Mouse (Mus musculus): ENCODE data around the gene Hs3st2.
"Not testable (repeated sequence)": the region's sequence is repeated elsewhere in the genome, so short reads cannot be mapped to it uniquely, and the experiment has no call there.

Hs3st2 gene

DNA sequence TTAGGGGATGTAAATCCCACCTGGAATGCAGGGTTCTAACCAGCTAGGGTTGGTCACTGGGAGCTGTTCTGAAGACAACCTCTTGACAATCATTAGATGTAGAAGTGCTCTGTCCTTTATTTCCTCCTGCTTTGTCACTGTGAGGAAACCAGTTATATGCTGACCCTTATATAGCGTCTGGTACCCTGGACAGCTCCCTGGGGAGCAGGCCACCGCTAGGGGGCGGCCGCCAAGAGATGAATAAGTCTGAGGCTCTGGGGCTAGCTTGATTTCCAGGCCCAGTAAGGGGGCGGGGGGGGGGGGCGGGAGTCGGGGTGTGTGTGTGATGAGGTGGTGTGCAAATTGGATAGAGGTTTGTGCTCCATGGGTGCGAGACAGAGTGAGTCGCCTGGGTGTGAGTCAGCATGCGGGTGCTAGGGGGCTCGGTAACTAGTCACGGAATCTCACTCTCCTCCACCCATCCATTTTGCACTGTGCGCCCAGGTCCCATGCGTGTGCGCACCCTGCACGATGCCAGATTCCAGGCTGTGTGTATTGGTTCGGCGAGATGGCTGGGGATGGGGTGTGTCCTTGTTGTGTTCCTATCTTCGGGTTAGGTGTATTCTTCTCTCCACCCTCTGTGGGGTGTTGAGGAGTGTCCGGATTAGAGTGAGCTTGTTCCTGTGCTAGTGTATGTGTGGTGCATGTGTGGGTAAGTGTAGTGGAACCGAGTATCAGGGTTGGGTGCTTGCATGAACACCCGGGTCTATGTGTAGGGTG, at the start of gene Hs3st2:
Gene Hs3st2, plus strand, starts transcription at position 635 of the 759 bp plus-strand sequence.
- no peak for DNase-seq (ENCODE audit: low read depth)

DNA sequence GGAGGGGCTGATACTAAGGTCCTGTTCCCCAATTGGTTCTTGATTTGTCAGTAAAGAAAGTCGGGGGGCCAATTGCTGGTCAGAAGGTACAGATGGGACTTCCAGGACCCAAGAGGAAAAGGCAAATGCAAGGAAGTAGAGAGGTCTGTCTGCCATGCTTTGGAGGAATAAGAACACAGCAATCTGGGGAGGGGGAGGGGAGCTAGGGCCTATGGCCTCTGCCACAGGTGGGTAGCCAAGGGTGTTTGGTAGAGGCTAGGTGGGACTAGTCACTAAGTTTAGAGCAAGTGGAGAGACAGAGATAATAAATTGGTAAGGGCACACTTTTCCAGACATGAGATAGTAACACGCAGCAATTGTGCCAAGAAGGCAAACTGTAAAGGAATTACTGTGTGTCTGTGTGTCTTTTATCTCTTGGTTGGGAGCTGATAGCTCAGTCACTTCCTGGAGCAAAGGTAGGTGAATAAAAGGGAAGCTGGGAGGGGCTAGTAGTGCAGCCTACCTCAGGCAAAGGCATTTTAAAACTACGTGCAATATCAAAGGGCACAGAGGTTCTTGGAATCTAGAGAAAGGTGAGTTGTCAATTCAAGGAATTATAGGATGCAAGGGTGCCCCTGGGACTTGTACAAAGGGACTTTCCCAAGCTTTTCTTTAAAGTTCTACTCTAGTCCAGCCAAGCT, 43.2 kb upstream of the Hs3st2 start:
- DNase-seq (ENCODE audit: low read depth), result no peak

DNA sequence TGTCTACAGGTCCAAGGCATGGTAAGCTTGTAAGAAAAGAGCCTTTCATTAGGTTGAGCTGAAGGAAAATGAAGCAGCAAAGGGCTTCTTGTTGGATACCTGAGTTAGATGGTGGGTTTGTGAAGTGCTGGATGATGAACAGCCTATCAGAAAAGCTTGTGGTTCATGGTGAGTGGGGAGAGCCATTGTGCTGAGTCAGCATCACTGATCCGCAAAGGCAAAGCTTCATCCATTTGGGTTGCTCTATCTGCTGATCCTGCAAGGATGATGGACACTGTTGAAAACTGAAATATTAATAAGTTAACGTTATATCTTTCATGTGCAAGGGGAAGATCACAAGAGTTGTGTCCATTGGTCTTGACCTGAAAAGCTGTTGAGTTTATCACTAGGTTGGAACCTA, 40.0 kb upstream of the Hs3st2 start:
- DNase-seq (ENCODE audit: low read depth), result no peak

DNA sequence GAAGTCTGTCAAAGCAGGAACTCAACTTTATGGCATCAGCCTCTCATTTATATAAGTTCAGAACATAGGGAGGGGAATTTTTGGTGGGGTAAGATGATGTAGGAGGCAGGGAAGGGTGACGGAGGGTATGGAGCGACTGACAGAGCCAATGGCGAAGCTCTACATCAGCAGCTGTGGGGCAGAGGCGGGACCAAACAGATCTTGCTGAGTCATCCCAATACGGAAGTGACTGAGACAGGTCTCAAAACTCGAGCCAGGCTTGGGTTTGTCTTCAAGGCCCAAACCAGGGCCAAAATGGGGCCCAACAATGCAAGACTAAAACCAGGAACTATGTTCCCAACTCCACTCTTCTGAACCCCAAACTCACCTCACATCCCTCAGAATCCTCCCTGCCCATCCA, 30.2 kb upstream of the Hs3st2 start:
- DNase-seq (ENCODE audit: low read depth), result not testable (repeated sequence)

DNA sequence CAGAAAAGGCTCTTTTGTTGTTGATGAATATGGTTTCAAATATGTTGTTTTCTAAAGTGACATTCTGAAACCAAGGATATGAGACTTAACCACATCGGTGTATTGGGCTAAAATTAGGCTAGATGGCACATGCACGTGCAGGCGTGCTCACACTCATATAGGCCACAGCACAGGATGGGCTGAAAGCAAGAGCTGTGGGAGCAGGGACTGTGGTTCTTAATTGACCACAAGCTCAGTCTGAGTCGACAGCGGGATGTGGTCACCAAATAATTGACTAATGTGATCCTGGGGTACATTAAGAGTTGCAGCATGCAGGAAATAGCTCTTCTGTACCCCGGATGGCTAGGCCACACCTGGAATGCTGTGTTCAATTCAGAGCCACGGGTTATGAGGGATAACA, 26.1 kb upstream of the Hs3st2 start:
- no peak for DNase-seq (ENCODE audit: low read depth)

DNA sequence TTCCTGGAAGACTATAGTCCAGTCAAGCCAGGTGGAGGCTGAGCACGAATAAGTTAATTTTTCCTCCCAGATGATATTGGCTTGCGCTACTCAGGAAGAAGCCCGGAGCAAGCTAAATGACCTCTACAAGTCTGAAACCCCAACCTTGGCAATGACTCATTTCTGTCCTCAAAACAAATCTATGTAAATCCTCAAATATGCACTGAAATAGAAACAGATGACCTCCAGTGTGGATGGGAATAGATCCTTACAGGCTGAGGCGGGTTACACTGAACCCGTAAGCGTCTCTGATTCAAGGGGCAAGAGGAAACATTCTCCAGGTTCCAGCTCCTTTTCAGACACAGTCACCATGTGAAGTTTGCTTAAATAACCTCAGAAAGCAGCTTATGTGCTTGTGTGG, 24.5 kb upstream of the Hs3st2 start:
- DNase-seq (ENCODE audit: low read depth), result no peak

DNA sequence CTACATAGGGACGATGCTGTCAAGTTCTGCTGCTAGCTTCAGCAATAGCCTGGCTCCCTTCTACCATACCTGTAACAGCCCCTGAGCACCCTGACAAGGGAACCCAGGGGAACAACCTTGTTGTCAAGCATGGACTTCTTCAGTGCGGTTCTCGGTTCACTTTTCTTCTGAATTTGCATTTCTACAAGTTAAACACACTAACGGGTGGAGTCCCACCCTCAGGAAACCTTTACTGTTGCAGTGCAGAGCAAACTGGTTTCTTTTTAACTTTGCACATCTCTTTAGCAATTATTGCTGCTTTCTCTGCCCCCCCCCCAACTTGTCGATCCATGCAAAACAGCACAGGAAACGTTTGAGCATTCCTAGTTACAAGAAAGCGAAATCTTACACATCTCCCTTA, 19.7 kb upstream of the Hs3st2 start:
- DNase-seq (ENCODE audit: low read depth), result no peak

DNA sequence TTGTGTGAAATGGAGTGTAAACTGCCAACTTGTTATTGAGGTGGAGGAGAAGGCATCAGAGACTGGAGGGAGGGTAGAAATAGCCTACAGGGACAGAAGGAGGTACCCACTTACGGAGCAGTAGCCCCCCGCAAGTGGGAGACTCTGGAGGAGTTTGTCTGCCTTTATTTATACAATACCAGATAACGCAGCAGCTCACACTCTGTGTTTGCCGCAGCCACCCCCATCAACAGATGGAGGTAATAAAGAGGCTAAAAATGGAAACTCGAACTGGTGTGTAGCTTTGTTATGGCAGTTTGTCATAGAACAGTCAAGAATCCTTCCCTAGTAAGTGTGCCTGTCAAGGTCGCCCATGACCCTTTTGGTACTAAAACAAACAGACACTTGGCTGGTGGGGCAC, 16.2 kb upstream of the Hs3st2 start:
- DNase-seq (ENCODE audit: low read depth), result no peak

DNA sequence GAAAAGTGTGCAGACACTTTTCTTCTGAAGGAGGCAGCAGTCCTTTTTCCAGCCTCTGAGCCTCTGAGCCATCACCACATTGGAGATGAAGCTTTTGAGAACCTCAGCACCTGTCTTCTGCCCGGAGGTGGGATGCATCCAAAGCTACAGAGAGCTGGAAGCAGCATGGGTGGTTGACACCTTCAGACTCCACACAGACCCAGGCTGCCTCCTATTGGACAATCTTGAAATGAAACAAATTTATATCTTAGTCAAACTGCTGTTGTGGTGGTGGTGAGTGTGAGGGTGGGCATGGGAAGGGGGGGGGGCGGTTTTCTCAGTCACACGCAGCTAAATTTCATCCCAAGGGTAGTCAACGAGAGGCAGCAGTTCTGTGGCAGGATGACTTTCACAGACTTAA, 12.7 kb upstream of the Hs3st2 start:
- no peak for DNase-seq (ENCODE audit: low read depth)

DNA sequence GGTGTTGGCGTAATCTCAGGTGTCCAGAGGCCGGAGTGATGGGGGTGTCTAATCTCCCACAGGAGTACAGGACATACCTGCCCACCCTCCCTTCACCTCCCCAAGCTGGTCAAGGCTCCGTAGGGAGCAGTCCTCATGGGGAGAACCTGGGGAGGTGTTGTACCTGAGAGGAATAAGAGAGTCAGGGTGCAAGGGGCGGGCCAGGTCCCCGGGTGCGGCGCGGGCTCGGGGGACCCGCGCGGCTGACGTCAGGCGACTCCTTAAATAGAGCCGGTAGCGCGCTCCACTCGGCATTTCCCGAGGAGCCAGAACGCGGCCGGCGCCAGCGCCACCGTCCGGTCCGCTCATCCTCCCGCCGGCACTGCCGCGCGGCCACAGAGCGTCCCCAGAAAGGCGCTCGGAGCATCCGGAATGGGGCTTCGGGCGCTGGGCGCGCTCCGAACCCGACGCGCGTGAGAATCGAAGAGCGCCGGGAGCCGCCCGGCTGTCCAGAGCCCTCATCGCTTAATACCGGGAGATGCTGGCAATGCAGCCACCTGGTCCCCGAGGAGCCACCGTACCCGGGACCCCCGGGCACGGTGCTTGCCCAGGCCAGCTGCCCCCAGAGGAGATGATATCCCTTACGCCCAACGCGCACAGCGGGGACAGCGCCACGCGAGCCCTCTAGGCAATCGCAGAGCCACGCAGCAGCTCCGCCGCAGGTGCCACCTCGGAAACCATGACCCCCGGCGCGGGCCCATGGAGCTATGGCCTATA, 503 bp downstream of the Hs3st2 start:
- no peak for DNase-seq (ENCODE audit: low read depth)

DNA sequence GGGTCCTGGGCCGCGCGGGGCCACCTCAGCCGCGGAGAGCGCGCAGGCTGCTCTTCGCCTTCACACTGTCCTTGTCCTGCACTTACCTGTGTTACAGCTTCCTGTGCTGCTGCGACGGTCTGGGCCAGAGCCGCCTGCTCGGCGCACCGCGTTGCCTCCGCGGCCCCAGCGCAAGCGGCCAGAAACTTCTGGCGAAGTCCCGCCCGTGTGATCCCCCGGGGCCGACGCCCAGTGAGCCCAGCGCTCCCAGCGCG, 1.0 kb downstream of the Hs3st2 start:
- no peak for DNase-seq (ENCODE audit: low read depth)

DNA sequence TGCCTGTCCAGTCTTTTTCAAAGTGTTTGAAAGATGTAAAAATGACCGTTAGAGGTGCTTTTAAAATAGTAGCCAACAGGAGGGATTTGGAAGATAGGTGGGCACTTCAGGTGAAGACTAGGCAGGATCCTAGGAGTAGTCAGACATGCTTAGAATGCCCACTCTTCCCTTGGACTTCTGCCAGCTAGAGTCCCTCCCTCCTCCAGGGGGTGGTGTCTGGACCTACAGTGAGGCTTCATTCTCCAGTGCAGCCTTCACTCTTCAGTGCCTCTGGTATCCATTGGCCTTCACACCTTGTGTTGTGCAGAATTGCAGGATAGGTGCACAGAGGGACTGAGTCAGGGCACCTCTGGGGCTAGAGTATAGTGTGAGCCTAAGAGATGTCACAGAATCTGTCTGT, 2.2 kb downstream of the Hs3st2 start:
- DNase-seq (ENCODE audit: low read depth), result no peak

DNA sequence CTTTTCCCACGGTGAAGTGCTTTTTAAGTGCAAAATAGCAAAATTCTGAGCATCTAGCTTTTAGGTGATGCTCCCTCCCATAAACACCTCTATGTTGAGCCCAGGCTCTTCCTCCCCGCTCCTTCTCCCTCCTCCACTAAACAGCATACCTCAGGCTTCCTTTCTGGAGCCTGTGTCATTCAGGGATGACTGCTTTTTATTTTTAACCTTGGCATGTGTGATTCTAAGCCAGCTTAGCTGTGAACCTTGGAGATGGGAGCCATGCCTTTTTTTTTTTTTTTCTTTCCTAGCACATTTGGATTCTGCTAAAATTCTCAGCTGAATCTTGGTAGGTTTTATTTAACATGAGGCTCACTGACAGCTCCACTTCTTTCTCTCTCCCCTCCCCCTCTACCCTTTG, 3.2 kb downstream of the Hs3st2 start:
- no peak for DNase-seq (ENCODE audit: low read depth)

DNA sequence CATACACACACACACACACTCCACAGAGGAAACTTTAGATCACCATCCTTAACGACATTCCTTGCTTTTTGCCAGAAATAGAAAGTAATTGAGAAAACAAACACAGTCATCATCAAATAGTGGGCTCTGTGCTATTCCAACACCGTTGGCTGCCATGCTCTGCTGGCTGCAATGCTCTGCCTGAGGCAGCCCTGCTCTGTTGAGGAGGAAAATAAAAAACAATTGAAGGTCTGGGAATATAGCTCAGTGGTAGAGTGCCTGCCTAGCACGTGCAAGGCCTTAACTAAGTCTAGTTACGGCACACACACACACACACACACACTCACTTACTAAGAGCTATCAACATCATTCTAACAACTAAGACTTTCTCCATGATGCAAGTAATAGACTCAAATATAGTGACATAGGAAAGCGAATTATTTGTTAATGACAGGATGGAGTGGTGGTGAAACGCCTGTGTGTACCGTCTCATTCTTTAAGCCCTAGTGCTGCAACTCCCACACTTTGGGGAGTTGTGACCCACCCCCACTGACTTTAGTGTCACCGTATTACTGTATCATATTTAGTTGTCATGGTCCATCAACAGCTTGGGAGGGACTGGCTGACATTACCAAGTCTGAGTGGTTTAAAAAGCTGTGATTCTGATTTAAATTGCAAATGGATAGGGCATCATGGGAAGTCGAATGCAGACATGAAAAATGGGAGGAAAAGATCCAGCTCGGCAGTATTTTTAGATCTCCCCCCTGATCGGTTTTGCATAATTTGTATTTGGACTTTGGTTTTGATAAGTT, 19.3 kb downstream of the Hs3st2 start:
- DNase-seq (ENCODE audit: low read depth), result no peak

DNA sequence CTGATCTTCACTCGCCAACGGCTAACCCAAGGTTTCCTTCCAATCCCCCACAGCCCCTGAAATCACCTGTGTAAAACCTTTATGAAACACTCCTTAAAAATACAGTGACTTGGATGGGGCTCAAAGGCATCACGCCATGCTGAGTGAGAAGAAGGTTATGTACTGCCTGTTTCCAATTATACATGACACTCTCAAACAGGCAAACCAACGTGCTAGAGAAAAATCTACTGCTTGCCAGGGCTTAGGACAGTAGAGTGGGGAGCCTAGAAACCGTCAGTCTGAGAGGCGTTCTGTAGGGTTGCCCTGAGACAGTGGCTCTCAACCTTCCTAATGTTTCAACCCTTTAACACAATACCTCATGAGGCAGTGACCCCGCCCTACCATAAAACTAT, 19.8 kb downstream of the Hs3st2 start:
- no peak for DNase-seq (ENCODE audit: low read depth)

DNA sequence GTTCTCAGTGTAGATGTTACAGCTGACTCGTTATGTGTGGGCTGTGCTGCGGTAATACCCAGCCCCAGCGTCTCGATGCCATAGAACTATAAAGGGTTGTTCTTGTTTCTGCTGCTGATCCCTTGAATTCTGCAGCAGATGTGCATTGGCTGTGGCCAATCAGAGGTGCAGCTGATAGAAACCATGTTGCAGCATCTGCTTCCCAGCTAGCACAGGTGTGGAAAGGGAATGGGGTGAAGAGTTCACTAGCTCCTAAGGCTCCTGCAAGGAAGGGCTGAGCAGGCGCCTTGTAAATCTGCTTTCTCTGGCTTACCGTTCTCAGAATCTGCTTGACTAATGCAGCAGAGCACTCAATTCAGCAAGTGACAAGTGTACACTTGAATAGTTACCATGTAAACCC, 45.2 kb downstream of the Hs3st2 start:
- no peak for DNase-seq (ENCODE audit: low read depth)

DNA sequence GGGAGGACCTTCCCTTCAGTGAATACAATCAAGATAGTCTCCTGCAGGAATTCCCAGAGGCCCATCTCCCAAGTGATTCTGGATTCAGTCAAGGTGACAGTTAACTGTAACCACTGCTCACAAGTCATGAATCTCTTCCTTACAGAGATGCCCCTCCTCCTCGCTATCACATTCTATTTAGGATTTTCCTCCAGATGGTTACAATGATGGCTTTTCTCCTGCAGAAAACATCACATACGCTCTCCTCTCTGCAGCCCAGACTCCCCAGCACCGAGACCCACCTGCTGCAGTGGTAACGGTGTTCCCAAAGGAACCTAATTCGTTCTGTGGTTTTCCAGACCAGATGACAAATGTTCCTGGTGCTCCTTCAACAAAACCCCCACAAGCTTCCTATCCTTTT, 49.5 kb downstream of the Hs3st2 start:
- DNase-seq (ENCODE audit: low read depth), result no peak

DNA sequence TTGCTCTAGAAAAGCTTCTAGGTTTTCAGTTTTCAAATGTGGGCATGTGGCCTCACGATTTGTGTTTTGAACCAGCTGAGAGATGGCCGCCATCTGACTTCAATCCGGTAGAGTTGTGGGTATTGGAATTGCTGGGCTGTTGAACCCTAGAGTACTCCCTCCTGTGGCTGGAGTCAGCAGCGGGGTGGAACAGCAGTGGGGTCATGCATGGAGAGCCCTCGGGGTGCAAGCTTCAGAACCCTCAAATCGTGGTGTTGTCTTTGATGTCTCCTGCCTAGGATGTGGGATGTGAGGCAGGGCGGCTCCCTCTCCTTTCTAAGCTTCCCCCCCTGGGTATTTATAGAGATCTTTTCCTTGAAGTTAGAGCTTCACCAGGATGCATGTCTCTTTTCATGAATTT, 52.7 kb downstream of the Hs3st2 start:
- no peak for DNase-seq (ENCODE audit: low read depth)

DNA sequence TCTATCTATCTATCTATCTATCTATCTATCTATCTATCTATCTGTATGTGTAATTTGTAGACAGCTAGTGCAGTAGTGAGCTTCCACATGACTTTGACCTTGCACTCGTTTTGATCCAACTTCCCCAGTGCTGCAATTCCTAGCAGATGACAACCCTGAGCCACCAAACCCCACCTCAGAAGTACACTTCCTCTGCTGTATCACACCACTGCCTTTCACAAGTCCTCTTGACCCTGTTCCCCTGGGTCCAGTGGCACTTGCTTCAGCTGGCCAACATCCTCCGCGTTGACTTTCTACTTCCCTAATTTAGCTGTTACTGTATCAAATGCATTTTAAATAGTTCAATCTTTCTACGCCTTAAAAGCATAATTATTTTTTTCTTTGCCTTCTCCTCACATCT, 54.6 kb downstream of the Hs3st2 start:
- DNase-seq (ENCODE audit: low read depth), result no peak

DNA sequence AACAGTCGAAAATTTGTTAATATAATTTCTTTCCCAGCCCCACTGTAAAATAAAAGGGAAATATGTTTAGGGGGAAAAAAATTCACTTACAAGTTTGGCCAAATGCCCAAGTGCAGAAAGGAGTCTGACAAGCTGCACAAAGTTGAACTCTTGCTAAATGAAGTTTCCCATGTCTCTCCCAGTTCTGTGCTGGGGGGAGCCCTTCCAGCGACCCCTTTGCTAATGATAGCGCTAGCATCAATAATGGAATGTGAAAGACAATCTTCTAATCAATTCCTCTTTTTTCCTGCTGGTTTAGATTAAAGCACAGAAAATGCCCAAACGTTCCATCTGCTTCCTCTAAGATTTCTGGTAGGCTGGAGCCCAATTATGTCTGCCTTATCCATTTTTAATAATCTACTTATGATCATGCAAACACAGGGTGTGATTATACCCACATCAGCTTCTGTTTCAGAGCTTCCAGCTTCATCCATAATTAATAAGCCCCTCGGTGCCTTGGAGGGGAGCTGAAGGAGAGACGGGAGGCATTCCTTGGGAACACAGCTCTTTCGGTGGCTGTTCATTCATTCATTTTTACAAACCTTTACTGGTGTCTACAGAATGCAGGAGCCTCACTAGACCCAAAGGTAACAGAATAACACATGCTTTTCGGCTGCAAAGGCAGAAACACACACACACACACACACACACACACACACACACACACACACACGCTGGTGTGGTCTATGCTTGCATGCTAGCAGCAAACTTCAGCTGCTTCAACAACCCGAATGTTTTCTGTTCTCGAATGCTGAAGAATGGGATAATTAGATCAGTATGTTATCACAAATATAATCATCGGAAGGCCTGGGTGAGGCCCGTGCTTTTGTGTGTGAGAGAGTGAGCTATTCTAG, 59.5 kb downstream of the Hs3st2 start:
- DNase-seq (ENCODE audit: low read depth), result no peak

DNA sequence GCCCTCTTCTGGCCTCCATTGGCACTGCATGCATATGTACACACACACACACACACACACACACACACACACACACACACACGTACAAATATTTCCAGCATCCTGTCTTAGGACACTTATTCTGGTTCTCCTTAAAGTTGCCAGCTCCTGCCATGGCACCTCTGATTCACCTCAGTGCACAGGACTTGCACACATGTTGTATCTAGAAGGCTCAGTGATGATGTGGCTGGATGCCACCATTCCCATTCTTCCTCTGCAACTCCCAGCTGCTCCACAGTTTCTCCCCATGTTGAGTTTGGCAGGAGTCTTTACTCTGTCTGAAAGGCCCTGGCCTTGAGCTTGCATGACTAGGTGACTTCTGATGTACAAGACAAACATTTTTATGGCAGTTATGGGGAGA, 65.1 kb downstream of the Hs3st2 start:
- no peak for DNase-seq (ENCODE audit: low read depth)

DNA sequence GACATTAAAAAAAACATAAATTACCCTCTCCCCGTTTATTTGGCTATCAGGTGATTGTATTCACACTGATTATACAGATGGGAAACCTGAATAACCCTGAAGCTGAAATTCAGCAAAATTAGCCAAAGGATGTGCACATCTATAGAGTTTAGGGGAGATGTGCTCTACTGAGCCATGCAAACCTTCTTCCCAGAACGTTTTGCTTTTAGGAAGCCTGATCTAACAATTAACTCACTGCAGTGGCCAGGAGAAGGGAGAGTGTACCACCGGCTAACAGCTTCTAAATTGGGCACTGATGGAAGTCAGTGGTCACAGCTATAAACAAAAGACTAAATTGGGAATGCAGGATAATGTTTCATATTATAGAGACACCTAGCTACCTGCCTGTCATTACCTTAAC, 66.4 kb downstream of the Hs3st2 start:
- no peak for DNase-seq (ENCODE audit: low read depth)

All from naive thymus-derived CD4-positive, alpha-beta T cell, adult 2 months (primary cell).